Mouse (Mus musculus): ENCODE measurements around the gene Timm13. TPM values are rescaled to one million over a fixed set of nuclear protein-coding genes. Genes with fewer than 3 reads are reported as not detected.

The Timm13 gene
- total RNA-seq, 2 experiments from 2014 or later, result 161 to 172 TPM

GRCm38 (mm10) chr10:80871581-80871980 is 29.2 kb downstream of the Timm13 start, which contains the start of gene Tmprss9:
TSS of gene Tmprss9 (plus strand) at chr10:80871848.
- no peak for DNase-seq (ENCODE audit: low spot score in 2 of 2)

DNA sequence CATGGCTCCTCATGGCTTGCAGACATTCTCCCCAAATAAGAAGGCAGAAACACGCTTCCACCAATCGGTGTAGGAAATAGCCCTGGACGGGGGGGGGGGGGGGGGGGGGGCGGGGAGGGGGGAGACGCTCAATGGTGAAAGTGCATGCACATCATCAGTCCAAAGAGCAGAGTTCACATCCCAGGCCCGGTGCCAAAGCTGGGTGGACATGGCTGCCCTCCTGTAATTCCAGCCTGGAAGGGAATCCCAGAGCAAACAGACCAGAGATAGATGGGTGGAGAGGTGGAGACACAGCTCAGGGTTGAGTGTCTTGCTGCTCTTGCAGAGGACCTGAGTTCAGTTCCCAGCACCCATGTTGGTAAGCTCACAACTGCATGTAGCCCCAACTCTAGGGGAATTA is 29.8 kb downstream of the Timm13 start:
- no peak for DNase-seq (ENCODE audit: low spot score in 2 of 2)

DNA sequence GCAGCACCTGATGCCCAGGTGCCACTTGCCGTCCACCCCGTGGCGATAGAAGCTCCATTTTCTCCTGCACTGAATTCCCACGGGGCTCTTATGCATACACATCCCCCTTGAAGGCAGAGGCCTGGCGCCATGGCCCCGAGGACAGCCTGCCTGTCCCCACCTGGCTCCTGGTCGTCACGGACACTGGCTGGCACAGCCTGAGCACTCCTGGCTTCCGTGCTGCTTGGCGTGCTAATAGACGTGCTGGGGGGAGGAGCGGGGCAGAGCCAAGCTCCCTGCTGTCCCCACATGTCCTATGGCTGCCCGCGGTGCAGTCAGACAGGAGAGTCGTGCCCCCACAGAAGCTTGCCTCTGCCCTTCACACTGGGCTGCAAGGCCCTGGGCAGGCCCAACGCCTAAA is 36.3 kb downstream of the Timm13 start:
- DNase-seq (ENCODE audit: low spot score in 2 of 2), result no peak

DNA sequence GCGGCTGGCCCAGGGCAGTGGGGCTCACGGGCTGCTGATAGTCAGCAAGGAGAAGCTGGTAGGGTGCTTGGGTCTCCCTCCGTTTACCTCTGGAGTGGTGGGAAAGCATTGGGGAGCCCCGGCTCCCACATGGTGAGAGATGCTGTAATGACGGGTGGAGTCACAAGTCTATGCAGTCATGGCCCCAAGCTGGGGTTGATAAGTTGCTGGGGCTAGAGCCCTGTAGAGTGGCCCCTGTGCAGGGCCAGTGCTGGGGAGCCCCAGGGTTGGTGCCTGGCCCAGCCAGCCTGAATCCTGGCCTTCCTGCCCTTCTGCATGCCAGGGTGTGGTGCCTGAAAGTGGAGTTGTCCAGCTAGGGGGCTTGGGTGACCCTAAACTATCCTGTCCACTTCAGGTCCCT is 38.5 kb downstream of the Timm13 start:
- no peak for DNase-seq (ENCODE audit: low spot score in 2 of 2)

- no peak for DNase-seq (ENCODE audit: low spot score in 2 of 2)
Observed at GRCm38 (mm10) chr10:80858350-80858935, 42.3 kb downstream of the Timm13 start.

DNA sequence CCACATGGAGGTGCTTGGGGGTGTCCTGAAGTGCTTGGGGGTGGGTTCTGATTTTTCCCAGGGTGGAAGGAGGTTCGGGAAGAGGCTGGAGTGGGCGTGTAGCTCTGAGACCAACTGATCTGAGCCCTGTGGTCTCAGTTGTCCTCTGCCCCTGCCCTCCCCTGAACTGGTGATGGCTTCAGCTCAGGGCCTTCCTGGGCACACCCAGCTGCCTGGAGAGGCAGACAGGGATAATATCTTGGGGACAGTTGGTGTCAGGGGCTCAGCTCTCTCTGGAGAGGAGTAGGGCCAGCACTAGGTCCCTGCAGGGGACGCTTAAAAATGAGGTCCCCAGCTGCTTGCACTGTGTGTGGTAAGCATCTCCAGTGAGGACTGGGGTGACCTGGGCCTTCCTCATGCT is 42.9 kb downstream of the Timm13 start:
- DNase-seq (ENCODE audit: low spot score in 2 of 2), result no peak

- DNase-seq (ENCODE audit: low spot score in 2 of 2), result no peak
Observed at GRCm38 (mm10) chr10:80857386-80857785, 43.4 kb downstream of the Timm13 start.

- no peak for DNase-seq (ENCODE audit: low spot score in 2 of 2)
Observed at GRCm38 (mm10) chr10:80856908-80857307, 43.9 kb downstream of the Timm13 start.

GRCm38 (mm10) chr10:80856267-80856666 is 44.5 kb downstream of the Timm13 start:
- peak in 1 of 2 experiments; percentile 45 for DNase-seq (ENCODE audit: low spot score in 2 of 2)

GRCm38 (mm10) chr10:80855749-80856073 is 45.1 kb downstream of the Timm13 start:
- DNase-seq (ENCODE audit: low spot score in 2 of 2), result no peak

GRCm38 (mm10) chr10:80854913-80855748 is 45.6 kb downstream of the Timm13 start, which contains the start of the genes Lsm7 and Sppl2b:
TSS of gene Lsm7 (minus strand) at chr10:80855209.
TSS of gene Sppl2b (plus strand) at chr10:80855275.
- peak; percentile 97 to 98 for DNase-seq (ENCODE audit: low spot score in 2 of 2)

Other genes with a start within 250 kb of the Timm13 start
- 10 to 100 TPM; 90.2 to 94.4 TPM for gene Btbd2, start 243.9 kb downstream of the Timm13 start, total RNA-seq (2021)
- gene Mknk2, start 222.9 kb downstream of the Timm13 start, total RNA-seq (2021), result 10 to 100 TPM; 50.5 to 51.5 TPM
- 10 to 100 TPM; 16.1 to 19.0 TPM for gene Mob3a, start 199.0 kb downstream of the Timm13 start, total RNA-seq (2021)
- 10 to 100 TPM; 44.8 to 54.7 TPM for gene Izumo4, start 198.8 kb downstream of the Timm13 start, total RNA-seq (2021)
- gene Ap3d1, start 158.7 kb downstream of the Timm13 start, total RNA-seq (2021), result 100 to 1,000 TPM; 137 to 144 TPM
- 10 to 100 TPM; 60.6 to 62.2 TPM for gene Dot1l, start 145.8 kb downstream of the Timm13 start, total RNA-seq (2021)
- gene Sf3a2, start 102.8 kb downstream of the Timm13 start, total RNA-seq (2021), result 10 to 100 TPM; 41.0 to 45.9 TPM
- gene Plekhj1, start 102.3 kb downstream of the Timm13 start, total RNA-seq (2021), result 10 to 100 TPM; 57.1 to 57.8 TPM
- gene Amh, start 95.7 kb downstream of the Timm13 start, total RNA-seq (2021), result 1 to 10 TPM; 2.4 to 2.9 TPM
- gene Jsrp1, start 87.5 kb downstream of the Timm13 start, total RNA-seq (2021), result 1 to 10 TPM; 2.1 to 2.6 TPM
- 100 to 1,000 TPM; 429 to 450 TPM for gene Oaz1, start 74.3 kb downstream of the Timm13 start, total RNA-seq (2021)
- gene Lingo3, start 56.9 kb downstream of the Timm13 start, total RNA-seq (2021), result 10 to 100 TPM; 32.6 to 35.5 TPM
- 10 to 100 TPM; 47.7 to 50.5 TPM for gene Lsm7, start 45.8 kb downstream of the Timm13 start, total RNA-seq (2021)
- gene Sppl2b, start 45.7 kb downstream of the Timm13 start, total RNA-seq (2021), result 10 to 100 TPM; 71.2 to 71.4 TPM
- gene Tmprss9, start 29.1 kb downstream of the Timm13 start, total RNA-seq (2021), result under 1 TPM; 0.38 to 0.44 TPM
- 10 to 100 TPM; 18.2 to 21.5 TPM for gene Lmnb2, start 17.3 kb upstream of the Timm13 start, total RNA-seq (2021)
- 10 to 100 TPM; 14.0 to 17.6 TPM for gene Gadd45b, start 29.1 kb upstream of the Timm13 start, total RNA-seq (2021)
- 100 to 1,000 TPM; 170 to 173 TPM for gene Gng7, start 114.0 kb upstream of the Timm13 start, total RNA-seq (2021)
- gene Diras1, start 124.7 kb upstream of the Timm13 start, total RNA-seq (2021), result 100 to 1,000 TPM; 100 to 105 TPM
- 10 to 100 TPM; 63.9 to 70.2 TPM for gene Slc39a3, start 136.5 kb upstream of the Timm13 start, total RNA-seq (2021)
- 100 to 1,000 TPM; 169 to 174 TPM for gene Sgta, start 159.2 kb upstream of the Timm13 start, total RNA-seq (2021)
- gene Thop1, start 169.1 kb upstream of the Timm13 start, total RNA-seq (2021), result 10 to 100 TPM; 52.6 TPM
- gene Creb3l3, start 197.9 kb upstream of the Timm13 start, total RNA-seq (2021), result under 1 TPM; 0.17 to 0.46 TPM
- gene Map2k2, start 204.9 kb upstream of the Timm13 start, total RNA-seq (2021), result 100 to 1,000 TPM; 132 to 134 TPM
- 10 to 100 TPM; 61.6 to 63.6 TPM for gene Zbtb7a, start 234.3 kb upstream of the Timm13 start, total RNA-seq (2021)